Mouse (Mus musculus) CD8-positive naive resting alpha-beta T cell, adult 2 months (primary cell): ENCODE results near the gene Serping1.

Experiments
- DNase-seq, 2 experiments: peaks; one replicate each; pipeline ENCODE4 v3.0.0; 2022; ENCODE audit warnings: low read depth in 2 of 2, low spot score in 2 of 2

Gene Serping1

DNA sequence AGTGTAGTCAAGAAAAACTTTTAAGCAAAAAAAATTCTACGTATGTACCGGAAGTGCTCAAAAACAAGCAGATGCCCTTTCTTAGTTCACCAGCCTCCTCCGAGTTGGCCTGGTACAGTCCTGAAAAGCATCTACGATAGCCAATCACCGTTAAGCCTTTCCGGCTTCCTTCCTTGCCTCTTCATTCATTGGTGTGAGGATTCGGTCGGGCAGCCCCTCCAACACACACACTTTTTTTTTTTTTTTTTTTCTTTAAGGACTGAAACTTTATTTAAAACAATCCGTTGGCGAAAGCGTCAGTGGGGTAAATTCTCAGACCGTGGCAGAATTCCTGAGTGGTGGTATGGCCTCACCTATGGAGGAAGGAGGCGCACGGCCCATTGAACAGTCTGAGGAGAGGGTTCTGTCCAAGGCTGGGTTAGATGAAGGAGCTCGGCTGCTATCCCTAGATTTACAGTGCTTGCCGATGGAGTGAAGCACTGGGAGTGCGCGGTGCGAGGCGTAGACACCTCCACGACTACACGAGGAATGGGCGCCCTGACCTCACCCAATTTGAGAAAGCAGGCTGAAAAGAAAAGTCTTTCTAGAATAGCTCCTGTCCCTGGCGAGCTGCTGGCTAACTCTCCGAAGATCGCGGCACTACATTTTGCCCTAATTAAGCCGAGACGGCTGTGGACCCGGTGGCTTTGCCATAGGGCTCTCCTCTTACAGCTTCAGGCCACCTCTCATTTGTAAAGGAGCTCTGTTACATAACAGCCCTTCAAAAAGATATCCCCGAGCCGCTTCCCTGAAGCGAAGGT lies 59.5 kb downstream of the Serping1 start:
- peak in 1 of 2 experiments; percentile 63 for DNase-seq
